Mouse (Mus musculus) forebrain, postnatal 0 days (tissue): Measurements from ENCODE around the gene Dll1. TPM values are rescaled to one million over a fixed set of nuclear protein-coding genes. Genes with fewer than 3 reads are reported as not detected.
A peak's percentile ranks its signal among the peaks of the same experiment; 100 is the strongest.

Source experiments
- ATAC-seq: fragments of 200-750 bp; cut with Nextera tagmentation; 2 replicates; pipeline ENCODE4 v1.8.0; 2017; ENCODE audit warnings: mild to moderate bottlenecking, moderate library complexity
- DNase-seq: peaks from one replicate; pipeline ENCODE4 v3.0.0-alpha.2; 2015
- H3K27ac ChIP-seq: fragments of 300-500 bp; sonication (generic); 2 replicates; pipeline ENCODE4 v1.5.1; 2014; ENCODE audit warnings: low read depth, mild to moderate bottlenecking, antibody characterized with exemption, low read length, moderate library complexity, mixed read lengths
- H3K27me3 ChIP-seq: fragments of 300-500 bp; sonication (generic); 2 replicates; pipeline ENCODE4 v1.6.1; 2014; ENCODE audit warnings: mild to moderate bottlenecking, low read length, mixed read lengths; ENCODE audit not compliant: insufficient read depth
- H3K36me3 ChIP-seq: fragments of 300-500 bp; sonication (generic); 2 replicates; pipeline ENCODE4 v1.6.1; 2014; ENCODE audit warnings: mild to moderate bottlenecking, moderate library complexity; ENCODE audit not compliant: insufficient read depth
- H3K4me1 ChIP-seq: fragments of 300-500 bp; sonication (generic); 2 replicates; pipeline ENCODE4 v1.6.1; 2014; ENCODE audit warnings: antibody characterized with exemption; ENCODE audit not compliant: insufficient read depth
- H3K4me2 ChIP-seq: fragments of 300-500 bp; sonication (generic); 2 replicates; pipeline ENCODE4 v1.6.1; 2014; ENCODE audit warnings: low read depth, mild to moderate bottlenecking, moderate library complexity
- H3K4me3 ChIP-seq: fragments of 300-500 bp; sonication (generic); 2 replicates; pipeline ENCODE4 v1.5.1; 2014; ENCODE audit warnings: low read depth, low read length, mixed read lengths
- H3K9ac ChIP-seq: fragments of 300-500 bp; sonication (generic); 2 replicates; pipeline ENCODE4 v1.6.1; 2014; ENCODE audit warnings: mild to moderate bottlenecking
- H3K9me3 ChIP-seq: fragments of 300-500 bp; sonication (generic); 2 replicates; pipeline ENCODE4 v1.6.1; 2016; ENCODE audit warnings: low read length
- CTCF ChIP-seq: sonication (generic); IDR thresholded peaks from 2 replicates; pipeline ENCODE4 v1.5.1; 2016; ENCODE audit warnings: antibody characterized with exemption, control low read depth, low read depth
- WGBS: fragments of 180-500 bp; shearing (Covaris S2); extraction: QIAGEN DNeasy Blood & Tissue Kit; methylation state at CpG from one replicate; pipeline ENCODE4 v1.1.7; 2014; 5-methylcytosine and 5-hydroxymethylcytosine counted together
- polyA plus RNA-seq: library from polyadenylated mRNA; unstranded; fragments of >200 nt; fragmentation: Nextera tagmentation; extraction: Ambion mirVana; gene quantifications from 2 replicates; pipeline ENCODE4 v1.2.1, GENCODE M21; 2015
- total RNA-seq: library from RNA; depleted of rRNA; stranded (reverse); fragments of >200 nt; gene quantifications from 2 replicates; pipeline ENCODE4 v1.2.3, GENCODE M21; 2014

Dll1 gene
- total and polyA plus RNA-seq, 2 experiments from 2014 or later = 12.3 to 31.9 TPM

DNA sequence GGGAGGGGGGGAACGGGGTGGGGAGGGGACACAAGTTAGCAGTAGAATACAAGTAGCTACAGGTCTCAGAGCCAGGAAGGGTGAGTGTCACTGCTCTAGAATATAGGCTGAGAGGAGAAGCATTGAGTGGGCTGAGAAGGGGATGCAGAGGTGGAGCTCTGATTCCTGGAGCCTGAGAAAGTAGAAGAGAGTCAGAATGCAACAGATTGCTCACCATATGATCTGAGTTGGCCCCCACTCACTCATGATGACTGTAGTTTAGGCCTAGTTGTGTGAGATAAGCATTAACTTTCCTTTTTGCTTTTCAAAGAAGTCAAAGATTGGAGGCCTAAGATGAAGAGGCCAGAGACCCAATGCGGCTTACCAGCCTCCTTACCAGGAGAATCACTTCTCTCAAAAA, 22.7 kb downstream of the Dll1 start:
- H3K4me1 ChIP-seq = no peaks in the 10 kb centered on the region
- H3K4me3 ChIP-seq = no peak overlapping the region
- no peak for DNase-seq
- no peak for ATAC-seq
- H3K9ac ChIP-seq = no peak overlapping the region
- H3K9me3 ChIP-seq = no peaks in the 10 kb centered on the region
- no peaks in the 10 kb centered on the region for H3K36me3 ChIP-seq
- no peaks in the 10 kb centered on the region for H3K27me3 ChIP-seq
- WGBS = 89% methylated on average over 2 of the region's 2 CpGs
- no peak overlapping the region for H3K27ac ChIP-seq
- TF ChIP-seq CTCF = no peak
- no peak overlapping the region for H3K4me2 ChIP-seq

DNA sequence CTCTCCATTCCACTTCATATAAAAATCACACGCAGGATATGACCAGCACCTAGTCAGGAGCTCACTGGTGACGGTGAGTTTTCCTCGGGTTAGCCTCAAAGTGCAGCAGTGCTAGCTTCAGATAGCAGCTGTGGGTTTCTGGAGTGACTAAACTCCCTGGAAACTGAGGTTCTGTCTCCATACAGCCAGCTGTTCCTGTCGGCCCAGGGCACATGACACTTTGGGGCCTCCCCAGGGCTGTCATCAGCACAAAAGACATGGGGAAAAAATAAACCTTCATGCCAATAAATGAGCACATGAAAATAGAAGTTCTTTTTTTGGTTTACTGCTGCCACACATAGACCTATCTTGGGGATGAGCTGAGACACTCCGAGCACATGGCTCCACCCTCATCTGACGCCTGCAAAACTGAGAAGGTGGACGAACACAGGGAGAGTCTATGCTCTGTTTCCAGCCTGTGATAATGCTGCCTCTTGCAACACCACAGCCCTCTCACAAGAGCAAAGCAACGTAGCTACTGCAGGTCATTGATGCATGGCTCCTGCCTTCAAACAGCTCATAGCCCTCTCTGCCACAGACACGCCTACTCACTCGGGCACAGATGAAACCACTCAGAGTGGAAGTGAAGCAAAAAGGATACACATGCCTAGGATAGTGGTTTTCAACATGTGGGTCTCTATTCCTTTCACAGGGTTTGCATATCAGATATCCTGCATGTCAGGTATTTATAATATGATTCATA, 23.6 kb downstream of the Dll1 start:
- H3K36me3 ChIP-seq = no peaks in the 10 kb centered on the region
- TF ChIP-seq CTCF = no peak
- H3K27me3 ChIP-seq = no peaks in the 10 kb centered on the region
- no peak overlapping the region for H3K27ac ChIP-seq
- H3K4me2 ChIP-seq = no peak overlapping the region
- no peaks in the 10 kb centered on the region for H3K4me1 ChIP-seq
- ATAC-seq (no peak; the same call in 1 of the 2 replicates), DNase-seq (no peak)
- WGBS = 74% methylated on average over 10 of the region's 10 CpGs
- H3K4me3 ChIP-seq = no peak overlapping the region
- no peak overlapping the region for H3K9ac ChIP-seq
- no peaks in the 10 kb centered on the region for H3K9me3 ChIP-seq

DNA sequence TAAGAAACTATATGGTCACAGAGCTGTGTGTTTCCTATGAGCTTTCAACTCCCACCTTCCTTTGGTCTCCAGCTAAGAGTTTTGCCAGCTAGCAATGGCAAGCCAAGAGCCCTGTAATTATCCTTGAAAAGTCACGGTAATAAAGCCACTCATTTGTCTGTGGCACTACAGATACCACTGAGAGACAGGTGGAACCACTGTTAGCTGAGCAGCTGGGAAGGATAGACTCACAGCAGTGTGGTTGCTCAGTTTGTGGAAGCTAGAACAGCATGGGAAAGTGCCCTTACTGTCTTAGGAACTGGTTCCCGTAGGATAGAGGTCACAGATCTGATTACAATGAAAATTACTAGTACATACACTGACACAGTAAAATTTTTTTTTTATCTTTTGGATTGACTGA, 26.5 kb downstream of the Dll1 start:
- Histone ChIP-seq H3K4me2 (no peak overlapping the region), H3K27me3 (no peaks in the 10 kb centered on the region), H3K9ac (no peak overlapping the region), H3K27ac (no peak overlapping the region), H3K4me3 (no peak overlapping the region), H3K9me3 (no peaks in the 10 kb centered on the region), H3K4me1 (no peaks in the 10 kb centered on the region), H3K36me3 (no peaks in the 10 kb centered on the region)
- no peak for TF ChIP-seq CTCF
- WGBS = 79% methylated on average over 2 of the region's 2 CpGs
- no peak for ATAC-seq
- no peak for DNase-seq

DNA sequence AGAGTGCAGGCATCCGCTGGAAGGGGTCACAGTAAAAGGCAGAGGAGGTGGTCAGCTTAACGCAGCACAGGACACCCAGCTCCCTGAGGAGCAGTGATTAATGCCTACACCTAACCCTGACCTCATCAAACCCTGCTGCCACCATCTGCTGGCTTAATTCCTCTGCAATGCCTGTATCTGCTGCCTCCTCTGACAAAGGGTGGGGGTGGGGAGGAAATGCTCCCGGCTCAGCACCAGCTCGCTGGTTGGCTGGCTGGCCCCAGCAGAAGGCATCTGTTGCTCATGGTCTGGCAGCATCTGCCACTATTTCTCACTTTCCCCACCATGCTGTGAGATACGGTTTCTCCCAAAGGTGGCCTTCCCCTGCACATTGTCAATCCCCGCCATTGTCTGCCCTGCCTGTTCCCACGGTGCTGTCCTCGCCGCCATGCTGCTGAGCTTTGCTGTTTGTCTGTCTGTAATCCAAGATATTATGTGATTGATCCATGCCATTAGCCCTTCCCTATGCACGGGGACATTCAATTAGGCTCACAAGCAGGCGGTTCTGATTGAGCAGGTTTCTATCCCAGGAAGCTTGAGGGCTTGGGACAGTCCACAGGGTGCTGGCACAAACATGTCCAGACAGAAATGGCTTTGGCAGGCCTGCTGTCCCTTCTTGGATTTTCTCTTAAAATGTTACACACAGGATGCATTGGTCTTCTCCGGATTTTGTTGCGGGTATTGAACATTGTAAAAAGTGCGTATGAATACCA, 33.4 kb downstream of the Dll1 start:
- H3K9ac ChIP-seq = 0 out of 2 replicates have a peak overlapping the region, but pooled peaks have one; percentile 4
- 26% methylated on average over 14 of the region's 14 CpGs for WGBS
- peaks cover 8% of the 10 kb centered on the region; the same call in 1 of the 2 replicates for H3K4me1 ChIP-seq
- DNase-seq = peak; percentile 74
- no peaks in the 10 kb centered on the region for H3K9me3 ChIP-seq
- H3K4me2 ChIP-seq = peak overlapping the region; percentile 14
- H3K27me3 ChIP-seq = no peaks in the 10 kb centered on the region
- no peaks in the 10 kb centered on the region for H3K36me3 ChIP-seq
- H3K27ac ChIP-seq = no peak overlapping the region
- ATAC-seq = peak; percentile 94
- 0 out of 2 replicates have a peak, but pooled peaks have one; percentile 5 for TF ChIP-seq CTCF
- no peak overlapping the region for H3K4me3 ChIP-seq

DNA sequence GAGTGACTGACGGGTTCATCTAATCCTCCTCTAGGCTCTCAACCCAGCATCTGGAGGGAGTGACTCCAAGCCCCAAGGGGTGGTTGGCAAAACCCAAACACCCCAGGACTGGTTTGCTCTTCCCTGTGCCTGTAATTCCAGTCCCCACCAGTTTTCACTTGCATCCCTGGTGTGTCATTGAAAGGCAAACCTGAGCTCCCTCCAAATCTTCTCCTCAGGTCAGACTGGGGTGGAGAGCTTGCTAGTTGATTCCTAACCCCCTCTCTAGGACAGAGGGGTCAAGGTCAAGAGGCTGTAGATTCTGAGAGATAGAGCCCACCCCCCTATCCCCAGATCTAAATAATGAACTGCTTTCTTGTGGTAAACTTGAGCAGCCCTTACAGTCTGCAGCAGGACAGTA, 38.8 kb downstream of the Dll1 start:
- DNase-seq = no peak
- Histone ChIP-seq H3K36me3 (no peaks in the 10 kb centered on the region), H3K9me3 (no peaks in the 10 kb centered on the region), H3K4me2 (no peak overlapping the region), H3K4me3 (no peak overlapping the region), H3K27ac (no peak overlapping the region), H3K4me1 (peaks cover 2% of the 10 kb centered on the region; the same call in 1 of the 2 replicates), H3K9ac (no peak overlapping the region), H3K27me3 (no peaks in the 10 kb centered on the region)
- no peak for ATAC-seq
- 94% methylated on average over 1 of the region's 1 CpGs for WGBS
- no peak for TF ChIP-seq CTCF

DNA sequence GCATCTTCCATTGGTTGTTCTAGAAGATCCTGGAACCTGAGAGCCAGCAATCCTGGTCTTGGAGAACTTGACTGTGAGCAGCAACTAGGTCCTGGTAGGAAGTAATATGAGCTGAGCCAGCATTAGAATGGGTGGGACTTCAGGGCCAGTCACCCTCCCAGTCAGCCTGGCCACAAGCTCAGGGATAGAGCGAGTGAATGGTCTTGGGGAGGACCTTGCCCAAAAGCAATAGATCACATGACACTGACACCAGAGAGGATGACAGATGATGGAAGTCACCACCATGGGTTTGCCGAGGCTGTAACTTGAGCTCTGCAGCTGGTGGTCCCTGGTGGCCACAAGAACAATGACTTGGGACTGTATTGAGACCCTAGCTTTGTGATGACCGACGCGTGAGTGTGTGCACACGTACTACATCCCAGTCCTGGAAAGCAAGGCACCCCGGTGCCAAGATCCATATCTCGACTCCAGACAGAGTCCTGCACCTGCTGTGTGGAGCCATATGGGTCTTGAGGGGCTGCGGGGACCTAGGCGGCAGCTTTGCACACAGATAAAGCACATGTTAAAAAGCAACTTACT, 46.8 kb downstream of the Dll1 start:
- H3K4me1 ChIP-seq = no peaks in the 10 kb centered on the region
- DNase-seq (no peak), ATAC-seq (no peak)
- no peak overlapping the region for H3K27ac ChIP-seq
- no peak overlapping the region for H3K9ac ChIP-seq
- no peaks in the 10 kb centered on the region for H3K27me3 ChIP-seq
- no peak for TF ChIP-seq CTCF
- no peak overlapping the region for H3K4me3 ChIP-seq
- H3K36me3 ChIP-seq = no peaks in the 10 kb centered on the region
- no peaks in the 10 kb centered on the region for H3K9me3 ChIP-seq
- H3K4me2 ChIP-seq = no peak overlapping the region
- 80% methylated on average over 10 of the region's 10 CpGs for WGBS

DNA sequence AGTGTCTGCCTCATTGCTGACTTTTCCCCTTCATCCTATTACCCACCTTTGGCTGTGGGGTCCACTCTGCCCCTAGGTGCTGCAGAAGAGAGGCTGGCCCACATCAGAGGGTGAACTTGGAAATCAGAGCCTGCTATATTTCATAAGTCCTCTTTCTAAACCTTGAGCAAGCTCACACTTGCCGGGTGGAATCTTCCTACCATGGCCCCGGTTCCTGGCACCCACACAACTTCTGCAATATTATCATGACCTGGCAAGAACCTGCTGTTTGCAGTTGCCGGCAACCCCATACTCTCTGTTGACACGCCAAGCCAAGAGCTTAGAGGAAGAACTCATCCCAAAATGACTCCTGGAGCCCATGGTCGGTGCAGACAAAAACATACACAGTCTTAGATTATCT, 49.6 kb downstream of the Dll1 start:
- DNase-seq (no peak), ATAC-seq (no peak)
- H3K9ac ChIP-seq = no peak overlapping the region
- WGBS = 86% methylated on average over 5 of the region's 5 CpGs
- H3K9me3 ChIP-seq = no peaks in the 10 kb centered on the region
- H3K4me1 ChIP-seq = 0 out of 2 replicates have a peak, but pooled peaks cover 6% of the 10 kb centered on the region
- no peak overlapping the region for H3K4me3 ChIP-seq
- H3K27me3 ChIP-seq = no peaks in the 10 kb centered on the region
- H3K27ac ChIP-seq = no peak overlapping the region
- TF ChIP-seq CTCF = no peak
- no peaks in the 10 kb centered on the region for H3K36me3 ChIP-seq
- no peak overlapping the region for H3K4me2 ChIP-seq
